Mouse (Mus musculus) lung, postnatal 0 days (tissue): ENCODE measurements around the gene Cox4i1. TPM values are rescaled to one million over a fixed set of nuclear protein-coding genes. Genes with fewer than 3 reads are reported as not detected.

Source experiments
- ATAC-seq: fragments of 200-750 bp; cut with Nextera tagmentation; 2 replicates; pipeline ENCODE4 v1.8.0; 2017; ENCODE audit warnings: moderate library complexity
- DNase-seq: peaks from one replicate; pipeline ENCODE4 v3.0.0-alpha.2; 2016; ENCODE audit warnings: low spot score
- H3K27ac ChIP-seq: fragments of 300-500 bp; sonication (generic); 2 replicates; pipeline ENCODE4 v1.5.1; 2014; ENCODE audit warnings: antibody characterized with exemption, mild to moderate bottlenecking, low read length, mixed read lengths
- H3K27me3 ChIP-seq: fragments of 300-500 bp; sonication (generic); replicated peaks from 2 replicates; pipeline ENCODE4 v1.6.1; 2014; ENCODE audit warnings: low read length, mixed read lengths; ENCODE audit not compliant: insufficient read depth
- H3K36me3 ChIP-seq: fragments of 300-500 bp; sonication (generic); 2 replicates; pipeline ENCODE4 v1.6.1; 2014; ENCODE audit warnings: low read length, mixed read lengths; ENCODE audit not compliant: insufficient read depth
- H3K4me1 ChIP-seq: fragments of 300-500 bp; sonication (generic); 2 replicates; pipeline ENCODE4 v1.6.1; 2014; ENCODE audit warnings: antibody characterized with exemption, low read depth, low read length, mixed read lengths; ENCODE audit not compliant: insufficient read depth
- H3K4me2 ChIP-seq: fragments of 300-500 bp; sonication (generic); replicated peaks from 2 replicates; pipeline ENCODE4 v1.6.1; 2014; ENCODE audit warnings: low read depth, mild to moderate bottlenecking, low read length, moderate library complexity, mixed read lengths
- H3K4me3 ChIP-seq: fragments of 300-500 bp; sonication (generic); 2 replicates; pipeline ENCODE4 v1.5.1; 2014; ENCODE audit warnings: low read depth, low read length
- H3K9ac ChIP-seq: fragments of 300-500 bp; sonication (generic); replicated peaks from 2 replicates; pipeline ENCODE4 v1.6.1; 2014; ENCODE audit warnings: low read depth, mild to moderate bottlenecking
- H3K9me3 ChIP-seq: fragments of 300-500 bp; sonication (generic); 2 replicates; pipeline ENCODE4 v1.6.1; 2016; ENCODE audit warnings: low read length, mixed read lengths
- CTCF ChIP-seq: IDR thresholded peaks from 2 replicates; pipeline ENCODE4 v1.5.1; 2016; ENCODE audit warnings: antibody characterized with exemption, mild to moderate bottlenecking
- EP300 ChIP-seq: IDR thresholded peaks from 2 replicates; pipeline ENCODE4 v1.6.1; 2016; ENCODE audit warnings: antibody characterized with exemption, mild to moderate bottlenecking, control low read depth
- WGBS: fragments of 180-500 bp; shearing (Covaris S2); extraction: QIAGEN DNeasy Blood & Tissue Kit; methylation state at CpG from one replicate; pipeline ENCODE4 v1.1.7; 2014; 5-methylcytosine and 5-hydroxymethylcytosine counted together
- polyA plus RNA-seq: library from polyadenylated mRNA; unstranded; fragments of >200 nt; fragmentation: Nextera tagmentation; extraction: Ambion mirVana; gene quantifications from 2 replicates; pipeline ENCODE4 v1.2.1, GENCODE M21; 2015

Cox4i1 gene
- polyA plus RNA-seq, 1 experiment from 2014 or later, result 1,166 TPM

GRCm38 (mm10) chr8:120627298-120627697 lies 40.7 kb upstream of the Cox4i1 start:
- 90% methylated on average over 5 of the region's 5 CpGs for WGBS
- H3K4me2 ChIP-seq, result no peak overlapping the region
- no peak for ATAC-seq
- no peak overlapping the region for H3K27ac ChIP-seq
- H3K4me1 ChIP-seq, result no peaks in the 10 kb centered on the region
- no peaks in the 10 kb centered on the region for H3K36me3 ChIP-seq
- no peaks in the 10 kb centered on the region for H3K9me3 ChIP-seq
- H3K27me3 ChIP-seq, result no peaks in the 10 kb centered on the region
- H3K4me3 ChIP-seq, result no peak overlapping the region
- no peak for DNase-seq
- TF ChIP-seq EP300, result no peak
- no peak for TF ChIP-seq CTCF
- H3K9ac ChIP-seq, result no peak overlapping the region

- ATAC-seq, result no peak
- no peak for DNase-seq
- no peak overlapping the region for H3K4me3 ChIP-seq
- H3K9ac ChIP-seq, result no peak overlapping the region
- 31% methylated on average over 5 of the region's 5 CpGs for WGBS
- H3K27me3 ChIP-seq, result 0 out of 2 replicates have a peak, but pooled peaks cover 8% of the 10 kb centered on the region
- H3K27ac ChIP-seq, result no peak overlapping the region
- no peaks in the 10 kb centered on the region for H3K36me3 ChIP-seq
- H3K4me1 ChIP-seq, result no peaks in the 10 kb centered on the region
- no peaks in the 10 kb centered on the region for H3K9me3 ChIP-seq
- TF ChIP-seq CTCF (no peak), EP300 (no peak)
- no peak overlapping the region for H3K4me2 ChIP-seq
Measured at GRCm38 (mm10) chr8:120630031-120630430, 38.0 kb upstream of the Cox4i1 start.

GRCm38 (mm10) chr8:120630848-120631247 lies 37.2 kb upstream of the Cox4i1 start:
- H3K9ac ChIP-seq, result no peak overlapping the region
- no peaks in the 10 kb centered on the region for H3K36me3 ChIP-seq
- 0 out of 2 replicates have a peak, but pooled peaks cover 8% of the 10 kb centered on the region for H3K27me3 ChIP-seq
- TF ChIP-seq EP300 (no peak), CTCF (no peak)
- no peaks in the 10 kb centered on the region for H3K4me1 ChIP-seq
- H3K27ac ChIP-seq, result no peak overlapping the region
- H3K4me2 ChIP-seq, result no peak overlapping the region
- ATAC-seq (no peak), DNase-seq (no peak)
- H3K9me3 ChIP-seq, result no peaks in the 10 kb centered on the region
- 44% methylated on average over 6 of the region's 6 CpGs for WGBS
- H3K4me3 ChIP-seq, result no peak overlapping the region

GRCm38 (mm10) chr8:120631441-120632375 lies 36.3 kb upstream of the Cox4i1 start:
- no peak overlapping the region for H3K4me3 ChIP-seq
- H3K9ac ChIP-seq, result no peak overlapping the region
- no peak overlapping the region for H3K27ac ChIP-seq
- H3K4me2 ChIP-seq, result no peak overlapping the region
- TF ChIP-seq CTCF (no peak), EP300 (no peak)
- no peak for ATAC-seq
- no peaks in the 10 kb centered on the region for H3K4me1 ChIP-seq
- peak; percentile 31 for DNase-seq
- H3K27me3 ChIP-seq, result 0 out of 2 replicates have a peak, but pooled peaks cover 8% of the 10 kb centered on the region
- H3K9me3 ChIP-seq, result no peaks in the 10 kb centered on the region
- 68% methylated on average over 21 of the region's 21 CpGs for WGBS
- H3K36me3 ChIP-seq, result no peaks in the 10 kb centered on the region

GRCm38 (mm10) chr8:120632969-120633664 lies 34.9 kb upstream of the Cox4i1 start:
- peak overlapping the region; percentile 45; the same call in 1 of the 2 replicates for H3K4me3 ChIP-seq
- no peak overlapping the region for H3K9ac ChIP-seq
- DNase-seq, result no peak
- no peaks in the 10 kb centered on the region for H3K36me3 ChIP-seq
- WGBS, result 49% methylated on average over 17 of the region's 17 CpGs
- ATAC-seq, result no peak
- no peak overlapping the region for H3K27ac ChIP-seq
- 0 out of 2 replicates have a peak, but pooled peaks cover 8% of the 10 kb centered on the region for H3K27me3 ChIP-seq
- no peak for TF ChIP-seq CTCF
- TF ChIP-seq EP300, result no peak
- H3K4me1 ChIP-seq, result no peaks in the 10 kb centered on the region
- peak overlapping the region; percentile 96 for H3K4me2 ChIP-seq
- no peaks in the 10 kb centered on the region for H3K9me3 ChIP-seq

- TF ChIP-seq CTCF, result no peak
- Histone ChIP-seq H3K36me3 (no peaks in the 10 kb centered on the region), H3K4me2 (peak overlapping the region; percentile 96), H3K27ac (no peak overlapping the region), H3K4me3 (peak overlapping the region; percentile 45), H3K9ac (no peak overlapping the region), H3K4me1 (no peaks in the 10 kb centered on the region), H3K27me3 (0 out of 2 replicates have a peak, but pooled peaks cover 8% of the 10 kb centered on the region), H3K9me3 (no peaks in the 10 kb centered on the region)
- WGBS, result 2% methylated on average over 35 of the region's 44 CpGs
- peak; percentile 12; the same call in 1 of the 2 replicates for ATAC-seq
- peak; percentile 22 for DNase-seq
Measured at GRCm38 (mm10) chr8:120633665-120634271, 34.3 kb upstream of the Cox4i1 start.
